Comparison of ENCODE assay signal across 12 mouse cellular contexts in genomic region chr17:17404811-17405544, GRCm38 (mm10). TPM values are rescaled to one million over a fixed set of nuclear protein-coding genes. Genes with fewer than 3 reads are reported as not detected.
DNase-seq lines count a peak whose midpoint lies in the region; ATAC-seq and TF ChIP-seq lines count a peak whose summit lies in the region.
"Had no signal": no experiment of that assay in that cellular context is flagged by ENCODE, and none has a peak within 500 bp of the region (broad histone marks: within the 10 kb centered on the region; RNA-seq: fewer than 3 reads in every experiment).

No protein-coding gene starts in this region.

- no peaks in the 10 kb centered on the region for H3K9me3 ChIP-seq in hindbrain, embryonic 15.5 days
- no peaks in the 10 kb centered on the region for H3K9me3 ChIP-seq in midbrain, postnatal 0 days (ENCODE audit: low read length)

- 35% methylated on average over 8 of the region's 8 CpGs for WGBS in hindbrain, embryonic 15.5 days
- WGBS in midbrain, postnatal 0 days: 22% methylated on average over 8 of the region's 8 CpGs

- H3K4me1 ChIP-seq in hindbrain, embryonic 15.5 days (replicated peaks): peaks cover 20% of the 10 kb centered on the region
- no peaks in the 10 kb centered on the region; the same call in 1 of the 2 replicates for H3K4me1 ChIP-seq in midbrain, postnatal 0 days (ENCODE audit: insufficient read depth, low read length)

- H3K4me3 ChIP-seq in hindbrain, embryonic 15.5 days: no peak overlapping the region
- H3K4me3 ChIP-seq in midbrain, postnatal 0 days (ENCODE audit: low read depth, low read length): no peak overlapping the region

- no peak overlapping the region for H3K27ac ChIP-seq in hindbrain, embryonic 15.5 days (replicated peaks)
- no peak overlapping the region for H3K27ac ChIP-seq in midbrain, postnatal 0 days (ENCODE audit: low read depth, low read length)

- no peak for TF ChIP-seq CTCF in midbrain, postnatal 0 days (IDR thresholded peaks at IDR 0.05)

- DNase-seq in layer of hippocampus, adult 8-10 months (ENCODE audit: low spot score in 2 of 2): peak; percentile 13 to 29
- no peak for DNase-seq in layer of hippocampus, adult 18-20 months (ENCODE audit: low spot score in 2 of 2)
- peak; percentile 22 for DNase-seq in embryo, embryonic 10.5 days (ENCODE audit: low spot score)
- no peak for DNase-seq in midbrain, postnatal 0 days (ENCODE audit: low spot score)
- DNase-seq in ovary, postnatal 36 days (ENCODE audit: low spot score): no peak
- no peak for DNase-seq in spleen, postnatal 10 days (ENCODE audit: low spot score in 2 of 2)
- no peak for DNase-seq in gastrocnemius, postnatal 4 days (ENCODE audit: low spot score in 2 of 2)

- no peak for ATAC-seq in hindbrain, embryonic 15.5 days (ENCODE audit: low FRiP score, low read depth)
- no peak for ATAC-seq in midbrain, postnatal 0 days (ENCODE audit: low FRiP score)
- ATAC-seq: intestine, postnatal 0 days; lung, postnatal 0 days had no signal

- peak overlapping the region; percentile 16; the same call in 1 of the 2 replicates for H3K4me2 ChIP-seq in hindbrain, embryonic 15.5 days
- peak overlapping the region; percentile 9; the same call in 1 of the 2 replicates for H3K4me2 ChIP-seq in midbrain, postnatal 0 days (ENCODE audit: low read depth, low read length, poor library complexity, severe bottlenecking)

- H3K27me3 ChIP-seq in hindbrain, embryonic 15.5 days: no peaks in the 10 kb centered on the region
- no peaks in the 10 kb centered on the region for H3K27me3 ChIP-seq in midbrain, postnatal 0 days (ENCODE audit: insufficient read depth, low read length)

- H3K9ac ChIP-seq in hindbrain, embryonic 15.5 days: no peak overlapping the region
- H3K9ac ChIP-seq in midbrain, postnatal 0 days (replicated peaks; ENCODE audit: low read length, poor library complexity, severe bottlenecking): no peak overlapping the region

- H3K36me3 ChIP-seq in hindbrain, embryonic 15.5 days: no peaks in the 10 kb centered on the region
- H3K36me3 ChIP-seq in midbrain, postnatal 0 days (ENCODE audit: insufficient read depth, low read length): no peaks in the 10 kb centered on the region

RNA-seq across cellular contexts. Expression of gene Lix1, which starts 2.5 kb away (rescaled TPM):
- total RNA-seq in layer of hippocampus, adult 8-10 months (2022): 10 to 100 TPM; 64.0 to 78.4 (median 71.9) TPM
- 10 to 100 TPM; 70.2 to 70.6 TPM for total RNA-seq in layer of hippocampus, adult 18-20 months (2021)
- 10.2 and 12.4 TPM in 2 replicates for polyA plus RNA-seq in hindbrain, embryonic 15.5 days (2015; fragmentation: Nextera tagmentation; extraction: Ambion mirVana)
- 11.4 and 11.9 TPM in 2 replicates for total RNA-seq in midbrain, postnatal 0 days (2014; rRNA removed)
- 10.9 and 12.9 TPM in 2 replicates for polyA plus RNA-seq in midbrain, postnatal 0 days (2015; fragmentation: Nextera tagmentation; extraction: Ambion mirVana)
- 1 to 10 TPM; 3.2 TPM for total RNA-seq in gastrocnemius, postnatal 4 days (2021)
- total RNA-seq: common myeloid progenitor, adult 5-6 weeks; MEL had no signal

RNA-seq across cellular contexts. Expression of gene Riok2, which starts 30.9 kb away (rescaled TPM):
- 10 to 100 TPM; 20.1 to 23.9 (median 21.9) TPM for total RNA-seq in layer of hippocampus, adult 8-10 months (2022)
- 10 to 100 TPM; 18.5 to 21.9 TPM for total RNA-seq in layer of hippocampus, adult 18-20 months (2021)
- 20.6 and 22.1 TPM in 2 replicates for polyA plus RNA-seq in hindbrain, embryonic 15.5 days (2015; fragmentation: Nextera tagmentation; extraction: Ambion mirVana)
- 28.6 and 33.6 TPM in 2 replicates for total RNA-seq in midbrain, postnatal 0 days (2014; rRNA removed)
- 11.2 and 12.7 TPM in 2 replicates for polyA plus RNA-seq in midbrain, postnatal 0 days (2015; fragmentation: Nextera tagmentation; extraction: Ambion mirVana)
- 10 to 100 TPM; 16.6 to 17.7 TPM for total RNA-seq in gastrocnemius, postnatal 4 days (2021)

Comparison
In these comparisons a context has a peak if more than half of its experiments do, and no peak if none do; other contexts are left out.
1. DNase-seq: peak in layer of hippocampus, adult 8-10 months (2 of 2) and embryo, embryonic 10.5 days (single experiment); none in layer of hippocampus, adult 18-20 months (0 of 2), midbrain, postnatal 0 days (single experiment), ovary, postnatal 36 days (single experiment), spleen, postnatal 10 days (0 of 2) and gastrocnemius, postnatal 4 days (0 of 2).